13 mouse cellular contexts compared by ENCODE assay signal in the genomic region with DNA sequence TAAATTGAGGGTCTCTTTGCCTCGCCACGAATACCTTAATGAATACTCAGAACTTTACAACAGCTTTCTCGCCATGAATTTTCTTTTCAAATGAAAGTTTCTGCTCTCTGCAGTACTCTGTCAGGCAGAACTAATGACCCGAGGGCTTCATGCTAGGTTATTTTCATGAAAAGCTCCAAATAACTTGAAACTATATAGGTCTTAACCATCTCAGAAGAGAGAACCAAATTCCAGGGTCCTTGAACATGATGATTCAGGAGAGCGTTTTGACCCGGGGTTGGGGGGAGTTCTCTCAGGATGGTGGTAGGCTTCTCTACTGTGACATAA.
A peak's percentile ranks its signal among the peaks of the same experiment; 100 is the strongest.
DNase-seq lines count a peak whose midpoint lies in the region; ATAC-seq and TF ChIP-seq lines count a peak whose summit lies in the region.
"Had no signal": no experiment of that assay in that cellular context is flagged by ENCODE, and none has a peak within 500 bp of the region (broad histone marks: within the 10 kb centered on the region; RNA-seq: fewer than 3 reads in every experiment).

No protein-coding gene starts in this region.

- no peak for TF ChIP-seq EP300 in heart, postnatal 0 days (IDR thresholded peaks at IDR 0.05; ENCODE audit: low read depth)

- no peak for TF ChIP-seq POLR2A in limb, embryonic 14.5 days (IDR thresholded peaks at IDR 0.05; ENCODE audit: borderline replicate concordance, extremely low read depth, insufficient read depth, insufficient read length)

- no peak overlapping the region for H3K4me2 ChIP-seq in heart, postnatal 0 days (ENCODE audit: low read depth, low read length)
- no peak overlapping the region for H3K4me2 ChIP-seq in heart, embryonic 11.5 days
- H3K4me2 ChIP-seq in limb, embryonic 12.5 days: no peak overlapping the region
- H3K4me2 ChIP-seq in embryonic facial prominence, embryonic 14.5 days (ENCODE audit: low read depth, low read length): peak overlapping the region; percentile 11; the same call in 1 of the 2 replicates
- no peak overlapping the region for H3K4me2 ChIP-seq in limb, embryonic 14.5 days (replicated peaks; ENCODE audit: low read depth, low read length, severe bottlenecking)
- H3K4me2 ChIP-seq: forebrain, embryonic 13.5 days; hindbrain, embryonic 15.5 days had no signal

- DNase-seq in heart, postnatal 0 days (ENCODE audit: low spot score): no peak
- no peak for DNase-seq in limb, embryonic 10.5 days (ENCODE audit: low spot score)
- DNase-seq in embryonic facial prominence, embryonic 14.5 days (ENCODE audit: low spot score): no peak
- DNase-seq in limb, embryonic 14.5 days (ENCODE audit: low spot score): no peak
- no peak for DNase-seq in layer of hippocampus, adult 8-10 months (ENCODE audit: low spot score in 2 of 2)
- DNase-seq: adrenal gland, postnatal 36 days; cerebellum, adult 2 months; lung, adult 2 months had no signal

- peak overlapping the region; percentile 57; the same call in 1 of the 2 replicates for H3K27ac ChIP-seq in heart, postnatal 0 days (ENCODE audit: low read depth)
- H3K27ac ChIP-seq in heart, embryonic 11.5 days (ENCODE audit: low read depth, low read length): no peak overlapping the region
- H3K27ac ChIP-seq in limb, embryonic 12.5 days: peak overlapping the region; percentile 85; the same call in 1 of the 2 replicates
- H3K27ac ChIP-seq in limb, embryonic 10.5 days: no peak overlapping the region
- peak overlapping the region; percentile 91 for H3K27ac ChIP-seq in embryonic facial prominence, embryonic 14.5 days (replicated peaks; ENCODE audit: low read depth, low read length)
- peak overlapping the region; percentile 84 for H3K27ac ChIP-seq in limb, embryonic 14.5 days (replicated peaks; ENCODE audit: low read depth, low read length)
- H3K27ac ChIP-seq: forebrain, embryonic 13.5 days had no signal

- H3K4me1 ChIP-seq in heart, postnatal 0 days (ENCODE audit: control insufficient read depth, insufficient read depth): peaks cover 6% of the 10 kb centered on the region; the same call in 1 of the 2 replicates
- H3K4me1 ChIP-seq in heart, embryonic 11.5 days (ENCODE audit: control insufficient read depth, insufficient read depth, low read length): 0 out of 2 replicates have a peak, but pooled peaks cover 2% of the 10 kb centered on the region
- peaks cover 18% of the 10 kb centered on the region for H3K4me1 ChIP-seq in limb, embryonic 12.5 days (replicated peaks)
- peaks cover 8% of the 10 kb centered on the region for H3K4me1 ChIP-seq in limb, embryonic 10.5 days
- H3K4me1 ChIP-seq in embryonic facial prominence, embryonic 14.5 days (ENCODE audit: control insufficient read depth, insufficient read depth, low read length): peaks cover 26% of the 10 kb centered on the region
- peaks cover 31% of the 10 kb centered on the region for H3K4me1 ChIP-seq in limb, embryonic 14.5 days (ENCODE audit: control insufficient read depth, insufficient read depth, low read length)

- no peak for ATAC-seq in heart, postnatal 0 days (ENCODE audit: insufficient read depth, low read depth)
- no peak for ATAC-seq in heart, embryonic 11.5 days (replicated peaks; ENCODE audit: insufficient number of reproducible peaks, low FRiP score, low TSS enrichment)
- 0 out of 2 replicates have a peak, but pooled peaks have one; percentile 20 for ATAC-seq in limb, embryonic 12.5 days (ENCODE audit: insufficient number of reproducible peaks, insufficient read depth, low FRiP score, low TSS enrichment, low read depth)
- ATAC-seq in embryonic facial prominence, embryonic 14.5 days (ENCODE audit: low read depth): peak; percentile 63
- peak; percentile 65 for ATAC-seq in limb, embryonic 14.5 days (ENCODE audit: low FRiP score, low read depth)
- ATAC-seq: forebrain, embryonic 13.5 days; midbrain, embryonic 16.5 days had no signal

- 82% methylated on average over 6 of the region's 6 CpGs for WGBS in heart, postnatal 0 days
- WGBS in heart, embryonic 11.5 days (ENCODE audit: insufficient replicate concordance): 79% methylated on average over 6 of the region's 6 CpGs
- 63% methylated on average over 6 of the region's 6 CpGs for WGBS in limb, embryonic 12.5 days
- 92% methylated on average over 6 of the region's 6 CpGs for WGBS in limb, embryonic 10.5 days
- 41% methylated on average over 6 of the region's 6 CpGs for WGBS in embryonic facial prominence, embryonic 14.5 days
- WGBS in limb, embryonic 14.5 days: 41% methylated on average over 6 of the region's 6 CpGs

- H3K4me3 ChIP-seq in heart, postnatal 0 days (ENCODE audit: low read depth, low read length): no peak overlapping the region
- H3K4me3 ChIP-seq in heart, embryonic 11.5 days (ENCODE audit: low read depth, low read length): no peak overlapping the region
- H3K4me3 ChIP-seq in limb, embryonic 12.5 days (replicated peaks): no peak overlapping the region
- no peak overlapping the region for H3K4me3 ChIP-seq in limb, embryonic 10.5 days
- H3K4me3 ChIP-seq in embryonic facial prominence, embryonic 14.5 days (ENCODE audit: low read depth, low read length): no peak overlapping the region
- no peak overlapping the region for H3K4me3 ChIP-seq in limb, embryonic 14.5 days (replicated peaks; ENCODE audit: low read length)
- H3K4me3 ChIP-seq: forebrain, embryonic 13.5 days; hindbrain, embryonic 15.5 days had no signal

- H3K9me3 ChIP-seq in heart, postnatal 0 days (replicated peaks; ENCODE audit: control insufficient read depth, low read length): no peaks in the 10 kb centered on the region
- H3K9me3 ChIP-seq in heart, embryonic 11.5 days (replicated peaks; ENCODE audit: control insufficient read depth, low read length): no peaks in the 10 kb centered on the region
- no peaks in the 10 kb centered on the region for H3K9me3 ChIP-seq in limb, embryonic 12.5 days
- no peaks in the 10 kb centered on the region for H3K9me3 ChIP-seq in limb, embryonic 10.5 days (replicated peaks)
- no peaks in the 10 kb centered on the region for H3K9me3 ChIP-seq in embryonic facial prominence, embryonic 14.5 days (ENCODE audit: control insufficient read depth, low read length)
- no peaks in the 10 kb centered on the region for H3K9me3 ChIP-seq in limb, embryonic 14.5 days (ENCODE audit: control insufficient read depth, low read length)
- H3K9me3 ChIP-seq: hindbrain, embryonic 15.5 days had no signal

- H3K36me3 ChIP-seq in heart, postnatal 0 days (replicated peaks; ENCODE audit: control insufficient read depth, insufficient read depth, low read length): no peaks in the 10 kb centered on the region
- no peaks in the 10 kb centered on the region for H3K36me3 ChIP-seq in heart, embryonic 11.5 days (ENCODE audit: control insufficient read depth, insufficient read depth, low read length)
- no peaks in the 10 kb centered on the region for H3K36me3 ChIP-seq in limb, embryonic 12.5 days
- H3K36me3 ChIP-seq in limb, embryonic 10.5 days: no peaks in the 10 kb centered on the region
- H3K36me3 ChIP-seq in embryonic facial prominence, embryonic 14.5 days (ENCODE audit: control insufficient read depth, insufficient read depth, low read length): no peaks in the 10 kb centered on the region
- no peaks in the 10 kb centered on the region for H3K36me3 ChIP-seq in limb, embryonic 14.5 days (ENCODE audit: control insufficient read depth, insufficient read depth, low read length)
- H3K36me3 ChIP-seq: hindbrain, embryonic 15.5 days had no signal

- no peak overlapping the region for H3K9ac ChIP-seq in heart, postnatal 0 days (replicated peaks; ENCODE audit: low read depth, low read length)
- H3K9ac ChIP-seq in heart, embryonic 11.5 days (ENCODE audit: low read depth, low read length): no peak overlapping the region
- no peak overlapping the region for H3K9ac ChIP-seq in limb, embryonic 12.5 days (replicated peaks)
- H3K9ac ChIP-seq in embryonic facial prominence, embryonic 14.5 days (ENCODE audit: low read depth, low read length): no peak overlapping the region
- H3K9ac ChIP-seq in limb, embryonic 14.5 days (ENCODE audit: low read depth, low read length, severe bottlenecking): no peak overlapping the region
- H3K9ac ChIP-seq: forebrain, embryonic 13.5 days; hindbrain, embryonic 15.5 days had no signal

- no peaks in the 10 kb centered on the region for H3K27me3 ChIP-seq in heart, postnatal 0 days (ENCODE audit: control insufficient read depth, insufficient read depth, low read length)
- no peaks in the 10 kb centered on the region for H3K27me3 ChIP-seq in heart, embryonic 11.5 days (ENCODE audit: control insufficient read depth, insufficient read depth, low read length)
- H3K27me3 ChIP-seq in limb, embryonic 12.5 days: no peaks in the 10 kb centered on the region
- no peaks in the 10 kb centered on the region for H3K27me3 ChIP-seq in limb, embryonic 10.5 days (ENCODE audit: low read depth, poor library complexity, severe bottlenecking)
- H3K27me3 ChIP-seq in embryonic facial prominence, embryonic 14.5 days (replicated peaks; ENCODE audit: control insufficient read depth, insufficient read depth, low read length): no peaks in the 10 kb centered on the region
- H3K27me3 ChIP-seq in limb, embryonic 14.5 days (ENCODE audit: control insufficient read depth, insufficient read depth, low read length): no peaks in the 10 kb centered on the region
- H3K27me3 ChIP-seq: forebrain, embryonic 13.5 days; hindbrain, embryonic 15.5 days had no signal

- TF ChIP-seq CTCF in heart, postnatal 0 days (IDR thresholded peaks at IDR 0.05; ENCODE audit: low read depth): no peak

Comparison
In these comparisons a context has a peak if more than half of its experiments do, and no peak if none do; other contexts are left out.
1. H3K27ac ChIP-seq: peak in heart, postnatal 0 days (single experiment), limb, embryonic 12.5 days (single experiment), embryonic facial prominence, embryonic 14.5 days (single experiment) and limb, embryonic 14.5 days (single experiment); none in heart, embryonic 11.5 days (single experiment) and limb, embryonic 10.5 days (single experiment).
2. ATAC-seq: peak in limb, embryonic 12.5 days (single experiment), embryonic facial prominence, embryonic 14.5 days (single experiment) and limb, embryonic 14.5 days (single experiment); none in heart, postnatal 0 days (single experiment) and heart, embryonic 11.5 days (single experiment).